Mouse (Mus musculus) left cerebral cortex, postnatal 10 days (tissue): ENCODE measurements around the gene Vmn2r46. TPM values are rescaled to one million over a fixed set of nuclear protein-coding genes. Genes with fewer than 3 reads are reported as not detected.
"Not testable (repeated sequence)": the region's sequence is repeated elsewhere in the genome, so short reads cannot be mapped to it uniquely, and the experiment has no call there.

Experiments
- DNase-seq, 2 experiments: peaks; one replicate each; pipeline ENCODE4 v3.0.0; 2021 to 2022; ENCODE audit warnings: low spot score in 2 of 2, mixed read lengths in 1 of 2; ENCODE audit errors: extremely low spot score in 1 of 2
- intact Hi-C: fragments of 180-260 bp; cut with DNase I; formaldehyde crosslinking; loops from one replicate; pipeline ENCODE4 v1.15.1; 2025
- total RNA-seq, 2 experiments: library from RNA; stranded (reverse); gene quantifications; 2 replicates each; pipeline ENCODE4 v1.2.3; 2021

Gene Vmn2r46
- total RNA-seq = not detected

DNA sequence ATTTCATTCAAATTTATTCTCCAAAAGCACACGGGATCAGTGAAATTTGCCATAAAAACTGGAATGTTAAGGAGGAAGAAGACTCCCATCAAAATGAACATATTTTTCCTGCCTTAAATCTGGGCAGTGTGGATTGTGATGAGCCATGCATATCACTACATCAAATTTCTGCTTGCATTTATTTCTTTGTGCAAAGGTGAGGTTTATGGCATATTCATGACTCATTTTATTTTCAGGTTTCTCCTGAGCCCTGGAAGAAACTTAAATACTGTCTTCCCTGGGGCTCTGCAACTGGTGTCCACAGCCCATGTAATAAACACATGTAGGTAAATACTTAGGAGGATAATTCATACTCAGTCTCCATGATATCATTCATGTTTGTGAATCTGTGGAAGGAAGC is at the start of gene Vmn2r46:
Gene Vmn2r46 (minus strand): TSS at position 101 of the 400 bp plus-strand sequence.
- intact Hi-C loops = not testable (repeated sequence)

More for the DNA sequence above, at the start of gene Vmn2r46:
- not testable (repeated sequence) for DNase-seq

Other genes with a start within 250 kb of the Vmn2r46 start
- gene Vmn2r47, start 70.8 kb upstream of the Vmn2r46 start, total RNA-seq = not detected
- not detected for gene Vmn2r48, start 183.0 kb upstream of the Vmn2r46 start, total RNA-seq
- not detected for gene Vmn2r49, start 221.7 kb upstream of the Vmn2r46 start, total RNA-seq